Mouse (Mus musculus): ENCODE results near the gene Tinf2. TPM values are rescaled to one million over a fixed set of nuclear protein-coding genes. Genes with fewer than 3 reads are reported as not detected.

The Tinf2 gene
- polyA plus RNA-seq, 1 experiment from 2014 or later, result 32.6 TPM

GRCm38 (mm10) chr14:55628077-55628827, 53.4 kb downstream of the Tinf2 start:
- Histone ChIP-seq H3K36me3 (ENCODE audit: control insufficient read depth, insufficient read depth) (peaks cover 46% of the 10 kb centered on the region), H3K27ac (ENCODE audit: low read length) (no peak overlapping the region), H3K9me3 (ENCODE audit: control insufficient read depth, low read length) (no peaks in the 10 kb centered on the region), H3K4me2 (ENCODE audit: low read length) (no peak overlapping the region), H3K4me1 (replicated peaks; ENCODE audit: control insufficient read depth, insufficient read depth, low read length) (no peaks in the 10 kb centered on the region), H3K4me3 (replicated peaks; ENCODE audit: low read length) (no peak overlapping the region), H3K27me3 (replicated peaks; ENCODE audit: control insufficient read depth, insufficient read depth, low read length) (no peaks in the 10 kb centered on the region), H3K9ac (replicated peaks; ENCODE audit: low read depth, low read length) (no peak overlapping the region)
- ATAC-seq, result no peak
- WGBS, result 93% methylated on average over 27 of the region's 27 CpGs

Other genes with a start within 250 kb of the Tinf2 start
- gene Dhrs4, start 203.1 kb downstream of the Tinf2 start, polyA plus RNA-seq (2015; fragmentation: Nextera tagmentation; extraction: Ambion mirVana), result 43.3 and 48.2 TPM in 2 replicates
- gene Carmil3, start 191.2 kb downstream of the Tinf2 start, polyA plus RNA-seq (2015; fragmentation: Nextera tagmentation; extraction: Ambion mirVana), result 29.4 and 38.1 TPM in 2 replicates
- 9.9 and 18.0 TPM in 2 replicates for gene Cpne6, start 171.4 kb downstream of the Tinf2 start, polyA plus RNA-seq (2015; fragmentation: Nextera tagmentation; extraction: Ambion mirVana)
- not detected in 2 replicates for gene Nrl, start 156.8 kb downstream of the Tinf2 start, polyA plus RNA-seq (2015; fragmentation: Nextera tagmentation; extraction: Ambion mirVana)
- gene Pck2, start 141.6 kb downstream of the Tinf2 start, polyA plus RNA-seq (2015; fragmentation: Nextera tagmentation; extraction: Ambion mirVana), result 23.3 and 23.6 TPM in 2 replicates
- gene Dcaf11, start 121.8 kb downstream of the Tinf2 start, polyA plus RNA-seq (2015; fragmentation: Nextera tagmentation; extraction: Ambion mirVana), result 123 and 127 TPM in 2 replicates
- 0.63 and 2.3 TPM in 2 replicates for gene A730061H03Rik, start 121.4 kb downstream of the Tinf2 start, polyA plus RNA-seq (2015; fragmentation: Nextera tagmentation; extraction: Ambion mirVana)
- not detected in 2 replicates for gene Fitm1, start 106.2 kb downstream of the Tinf2 start, polyA plus RNA-seq (2015; fragmentation: Nextera tagmentation; extraction: Ambion mirVana)
- 185 and 197 TPM in 2 replicates for gene Psme1, start 103.7 kb downstream of the Tinf2 start, polyA plus RNA-seq (2015; fragmentation: Nextera tagmentation; extraction: Ambion mirVana)
- 12.9 and 23.4 TPM in 2 replicates for gene Emc9, start 96.5 kb downstream of the Tinf2 start, polyA plus RNA-seq (2015; fragmentation: Nextera tagmentation; extraction: Ambion mirVana)
- 179 and 182 TPM in 2 replicates for gene Psme2, start 90.7 kb downstream of the Tinf2 start, polyA plus RNA-seq (2015; fragmentation: Nextera tagmentation; extraction: Ambion mirVana)
- 16.9 and 22.5 TPM in 2 replicates for gene Rnf31, start 90.1 kb downstream of the Tinf2 start, polyA plus RNA-seq (2015; fragmentation: Nextera tagmentation; extraction: Ambion mirVana)
- 7.8 and 11.8 TPM in 2 replicates for gene Irf9, start 78.2 kb downstream of the Tinf2 start, polyA plus RNA-seq (2015; fragmentation: Nextera tagmentation; extraction: Ambion mirVana)
- gene Rec8, start 63.8 kb downstream of the Tinf2 start, polyA plus RNA-seq (2015; fragmentation: Nextera tagmentation; extraction: Ambion mirVana), result 9.4 and 11.3 TPM in 2 replicates
- 92.5 and 110 TPM in 2 replicates for gene Ipo4, start 45.9 kb downstream of the Tinf2 start, polyA plus RNA-seq (2015; fragmentation: Nextera tagmentation; extraction: Ambion mirVana)
- gene Gm49378, start 43.9 kb downstream of the Tinf2 start, polyA plus RNA-seq (2015; fragmentation: Nextera tagmentation; extraction: Ambion mirVana), result 0.67 and 3.8 TPM in 2 replicates
- 62.1 and 66.2 TPM in 2 replicates for gene Tm9sf1, start 38.0 kb downstream of the Tinf2 start, polyA plus RNA-seq (2015; fragmentation: Nextera tagmentation; extraction: Ambion mirVana)
- gene Tssk4, start 31.6 kb downstream of the Tinf2 start, polyA plus RNA-seq (2015; fragmentation: Nextera tagmentation; extraction: Ambion mirVana), result 0.29 and 0.51 TPM in 2 replicates
- 63.5 and 71.3 TPM in 2 replicates for gene Mdp1, start 21.3 kb downstream of the Tinf2 start, polyA plus RNA-seq (2015; fragmentation: Nextera tagmentation; extraction: Ambion mirVana)
- gene Gmpr2, start 9.9 kb downstream of the Tinf2 start, polyA plus RNA-seq (2015; fragmentation: Nextera tagmentation; extraction: Ambion mirVana), result 52.5 and 62.6 TPM in 2 replicates
- 514 and 544 TPM in 2 replicates for gene Nedd8, start 9.7 kb downstream of the Tinf2 start, polyA plus RNA-seq (2015; fragmentation: Nextera tagmentation; extraction: Ambion mirVana)
- gene Tgm1, start 32.1 kb upstream of the Tinf2 start, polyA plus RNA-seq (2015; fragmentation: Nextera tagmentation; extraction: Ambion mirVana), result 0.26 and 0.28 TPM in 2 replicates
- 52.6 and 53.3 TPM in 2 replicates for gene Rabggta, start 40.4 kb upstream of the Tinf2 start, polyA plus RNA-seq (2015; fragmentation: Nextera tagmentation; extraction: Ambion mirVana)
- 81.9 and 83.5 TPM in 2 replicates for gene Dhrs1, start 63.9 kb upstream of the Tinf2 start, polyA plus RNA-seq (2015; fragmentation: Nextera tagmentation; extraction: Ambion mirVana)
- gene Nop9, start 63.9 kb upstream of the Tinf2 start, polyA plus RNA-seq (2015; fragmentation: Nextera tagmentation; extraction: Ambion mirVana), result 36.4 and 46.0 TPM in 2 replicates
- 0.21 TPM in 1 of 2 replicates, not detected in the other for gene Cideb, start 76.6 kb upstream of the Tinf2 start, polyA plus RNA-seq (2015; fragmentation: Nextera tagmentation; extraction: Ambion mirVana)
- 0.21 and 0.38 TPM in 2 replicates for gene Ltb4r2, start 79.6 kb upstream of the Tinf2 start, polyA plus RNA-seq (2015; fragmentation: Nextera tagmentation; extraction: Ambion mirVana)
- gene Ltb4r1, start 84.1 kb upstream of the Tinf2 start, polyA plus RNA-seq (2015; fragmentation: Nextera tagmentation; extraction: Ambion mirVana), result 0.24 and 0.25 TPM in 2 replicates
- gene Adcy4, start 102.3 kb upstream of the Tinf2 start, polyA plus RNA-seq (2015; fragmentation: Nextera tagmentation; extraction: Ambion mirVana), result 3.2 and 3.7 TPM in 2 replicates
- 2.7 and 3.2 TPM in 2 replicates for gene Ripk3, start 107.0 kb upstream of the Tinf2 start, polyA plus RNA-seq (2015; fragmentation: Nextera tagmentation; extraction: Ambion mirVana)
- gene Nfatc4, start 141.3 kb upstream of the Tinf2 start, polyA plus RNA-seq (2015; fragmentation: Nextera tagmentation; extraction: Ambion mirVana), result 11.7 and 12.3 TPM in 2 replicates
- gene Nynrin, start 172.2 kb upstream of the Tinf2 start, polyA plus RNA-seq (2015; fragmentation: Nextera tagmentation; extraction: Ambion mirVana), result 11.3 and 13.2 TPM in 2 replicates
- gene Cbln3, start 202.6 kb upstream of the Tinf2 start, polyA plus RNA-seq (2015; fragmentation: Nextera tagmentation; extraction: Ambion mirVana), result 0.14 and 0.21 TPM in 2 replicates
- gene Khnyn, start 203.1 kb upstream of the Tinf2 start, polyA plus RNA-seq (2015; fragmentation: Nextera tagmentation; extraction: Ambion mirVana), result 10.3 and 11.1 TPM in 2 replicates
- gene Sdr39u1, start 218.5 kb upstream of the Tinf2 start, polyA plus RNA-seq (2015; fragmentation: Nextera tagmentation; extraction: Ambion mirVana), result 102 and 128 TPM in 2 replicates

Measured in forebrain, embryonic 16.5 days (tissue).